ENCODE assay signal across 17 mouse cellular contexts in the genomic region with DNA sequence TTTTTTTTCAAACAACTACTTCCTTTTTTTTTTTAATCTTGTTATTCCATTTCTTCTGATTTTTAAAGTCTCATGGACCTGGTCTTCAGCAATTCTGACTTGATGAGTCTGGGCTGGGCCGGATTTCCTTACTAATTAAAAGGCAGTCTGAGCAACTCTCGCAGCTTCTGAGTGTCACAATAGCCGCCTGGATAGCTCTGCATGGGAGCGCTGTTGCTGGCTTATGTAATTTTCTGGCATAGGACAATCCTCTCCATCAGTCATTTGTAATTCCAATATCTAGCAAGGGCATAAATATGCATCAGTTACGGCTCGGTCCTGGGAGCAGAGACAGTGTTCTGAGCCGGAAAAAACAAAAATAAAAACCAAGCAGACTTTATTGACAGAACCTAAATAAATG.
DNase-seq lines count a peak whose midpoint lies in the region; ATAC-seq lines count a peak whose summit lies in the region.
"Had no signal": no experiment of that assay in that cellular context is flagged by ENCODE, and none has a peak within 500 bp of the region (broad histone marks: within the 10 kb centered on the region; RNA-seq: fewer than 3 reads in every experiment).

No protein-coding gene starts in this region.

- DNase-seq in cerebellum, adult 18-20 months = peak; percentile 42 to 52
- no peak for DNase-seq in cerebellum, postnatal 10 days
- DNase-seq in kidney, adult 9 months = peak; percentile 19
- DNase-seq in kidney, postnatal 4 days = no peak
- DNase-seq in midbrain, embryonic 10.5 days (ENCODE audit: low spot score) = no peak
- no peak for DNase-seq in ovary, adult 18-20 months (ENCODE audit: low spot score)
- DNase-seq: heart, adult 18-20 months; left cerebral cortex, postnatal 4 days; liver, embryonic 13.5 days; thymus, postnatal 14 days had no signal

- peaks cover 5% of the 10 kb centered on the region; the same call in 1 of the 2 replicates for H3K4me1 ChIP-seq in midbrain, embryonic 13.5 days (replicated peaks)
- H3K4me1 ChIP-seq in midbrain, embryonic 10.5 days = peaks cover 9% of the 10 kb centered on the region; the same call in 1 of the 2 replicates
- H3K4me1 ChIP-seq: liver, embryonic 13.5 days; neural tube, embryonic 12.5 days; stomach, embryonic 15.5 days had no signal

- no peak overlapping the region for H3K4me2 ChIP-seq in midbrain, embryonic 13.5 days (replicated peaks)
- H3K4me2 ChIP-seq: hindbrain, embryonic 15.5 days; liver, embryonic 13.5 days; neural tube, embryonic 12.5 days; stomach, embryonic 15.5 days had no signal

- peak; percentile 58; the same call in 1 of the 2 replicates for ATAC-seq in midbrain, embryonic 13.5 days
- no peak for ATAC-seq in erythroblast, adult 5-6 weeks (replicated peaks; ENCODE audit: low FRiP score, poor library complexity, severe bottlenecking)

- H3K27ac ChIP-seq in midbrain, embryonic 13.5 days = no peak overlapping the region
- H3K27ac ChIP-seq in midbrain, embryonic 10.5 days (replicated peaks) = no peak overlapping the region
- H3K27ac ChIP-seq: hindbrain, embryonic 15.5 days; kidney, postnatal 0 days; liver, embryonic 13.5 days; macrophage; neural tube, embryonic 12.5 days; stomach, embryonic 15.5 days had no signal

- H3K36me3 ChIP-seq in midbrain, embryonic 13.5 days = no peaks in the 10 kb centered on the region
- no peaks in the 10 kb centered on the region for H3K36me3 ChIP-seq in midbrain, embryonic 10.5 days
- H3K36me3 ChIP-seq: hindbrain, embryonic 15.5 days; liver, embryonic 13.5 days; neural tube, embryonic 12.5 days; stomach, embryonic 15.5 days had no signal

- H3K4me3 ChIP-seq in midbrain, embryonic 13.5 days (replicated peaks) = no peak overlapping the region
- H3K4me3 ChIP-seq in midbrain, embryonic 10.5 days = no peak overlapping the region
- H3K4me3 ChIP-seq: hindbrain, embryonic 15.5 days; liver, embryonic 13.5 days; neural tube, embryonic 12.5 days; stomach, embryonic 15.5 days had no signal

- H3K27me3 ChIP-seq in midbrain, embryonic 13.5 days = no peaks in the 10 kb centered on the region
- no peaks in the 10 kb centered on the region; the same call in 1 of the 2 replicates for H3K27me3 ChIP-seq in midbrain, embryonic 10.5 days (ENCODE audit: low read depth, poor library complexity, severe bottlenecking)
- H3K27me3 ChIP-seq: hindbrain, embryonic 15.5 days; liver, embryonic 13.5 days; neural tube, embryonic 12.5 days; stomach, embryonic 15.5 days had no signal

- no peaks in the 10 kb centered on the region for H3K9me3 ChIP-seq in midbrain, embryonic 13.5 days
- no peaks in the 10 kb centered on the region for H3K9me3 ChIP-seq in midbrain, embryonic 10.5 days (replicated peaks)
- H3K9me3 ChIP-seq: hindbrain, embryonic 15.5 days; liver, embryonic 13.5 days; neural tube, embryonic 12.5 days; stomach, embryonic 15.5 days had no signal

- no peak overlapping the region for H3K9ac ChIP-seq in midbrain, embryonic 13.5 days (replicated peaks)
- H3K9ac ChIP-seq: hindbrain, embryonic 15.5 days; liver, embryonic 13.5 days; neural tube, embryonic 12.5 days; stomach, embryonic 15.5 days had no signal

- WGBS in midbrain, embryonic 13.5 days = 10% methylated on average over 7 of the region's 7 CpGs
- 59% methylated on average over 7 of the region's 7 CpGs for WGBS in midbrain, embryonic 10.5 days

Comparison
In these comparisons a context has a peak if more than half of its experiments do, and no peak if none do; other contexts are left out.
1. DNase-seq: peak in cerebellum, adult 18-20 months (2 of 2) and kidney, adult 9 months (single experiment); none in cerebellum, postnatal 10 days (0 of 2), kidney, postnatal 4 days (0 of 2), midbrain, embryonic 10.5 days (single experiment) and ovary, adult 18-20 months (single experiment).